Mouse (Mus musculus) left cerebral cortex, adult 9 months (tissue): ENCODE results near the gene Edaradd.

Experiments used
- DNase-seq, 2 experiments: peaks; one replicate each; pipeline ENCODE4 v3.0.0; 2022; ENCODE audit warnings: low spot score in 2 of 2

Gene Edaradd

GRCm38 (mm10) chr13:12460881-12461729 lies 59.1 kb downstream of the Edaradd start:
- peak; percentile 65 to 85 for DNase-seq

- DNase-seq: peak in 1 of 2 experiments; percentile 79
These were observed 59.8 kb downstream of the Edaradd start for GRCm38 (mm10) chr13:12460443-12460842.

GRCm38 (mm10) chr13:12456711-12457110 lies 63.5 kb downstream of the Edaradd start:
- no peak for DNase-seq

- no peak for DNase-seq
These were observed 65.4 kb downstream of the Edaradd start for GRCm38 (mm10) chr13:12454686-12455390.

GRCm38 (mm10) chr13:12453150-12453549 lies 67.1 kb downstream of the Edaradd start:
- DNase-seq: no peak

GRCm38 (mm10) chr13:12442008-12442587 lies 78.1 kb downstream of the Edaradd start:
- DNase-seq: peak; percentile 31 to 54

GRCm38 (mm10) chr13:12440813-12441212 lies 79.4 kb downstream of the Edaradd start:
- no peak for DNase-seq

- DNase-seq: no peak
These were observed 80.7 kb downstream of the Edaradd start for GRCm38 (mm10) chr13:12439586-12439985.

GRCm38 (mm10) chr13:12433843-12434242 lies 86.4 kb downstream of the Edaradd start:
- no peak for DNase-seq

GRCm38 (mm10) chr13:12428556-12428955 lies 91.7 kb downstream of the Edaradd start:
- no peak for DNase-seq
